ENCODE assay signal across 12 mouse cellular contexts in the genomic region with DNA sequence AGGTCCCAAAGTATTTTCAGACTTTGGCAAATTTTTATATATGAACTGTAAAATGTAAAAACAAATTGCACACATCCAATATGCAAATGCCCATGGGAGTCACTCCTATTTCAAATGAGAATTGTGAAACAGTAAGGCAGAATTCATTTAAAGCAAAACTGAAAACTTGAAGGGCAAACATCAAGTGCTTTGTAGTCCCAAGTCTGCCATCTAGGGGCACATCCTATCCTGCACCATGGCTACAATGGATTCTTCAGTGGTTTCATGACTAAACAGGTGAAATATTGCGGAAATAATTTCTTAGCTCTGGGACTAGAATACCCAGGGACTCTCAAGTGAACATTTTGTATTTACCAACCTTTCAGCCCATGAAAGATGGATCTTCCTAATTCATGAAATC. TPM values are rescaled to one million over a fixed set of nuclear protein-coding genes. Genes with fewer than 3 reads are reported as not detected.
DNase-seq lines count a peak whose midpoint lies in the region; ATAC-seq and TF ChIP-seq lines count a peak whose summit lies in the region.
"Had no signal": no experiment of that assay in that cellular context is flagged by ENCODE, and none has a peak within 500 bp of the region (broad histone marks: within the 10 kb centered on the region; RNA-seq: fewer than 3 reads in every experiment).

No protein-coding gene starts in this region.

- 82% methylated on average over 1 of the region's 1 CpGs for WGBS in hindbrain, embryonic 14.5 days

- H3K36me3 ChIP-seq in hindbrain, embryonic 14.5 days (replicated peaks; ENCODE audit: control insufficient read depth, insufficient read depth), result no peaks in the 10 kb centered on the region
- H3K36me3 ChIP-seq: embryonic facial prominence, embryonic 10.5 days; limb, embryonic 13.5 days had no signal

- H3K27me3 ChIP-seq in hindbrain, embryonic 14.5 days (ENCODE audit: control insufficient read depth, insufficient read depth, low read length), result no peaks in the 10 kb centered on the region
- H3K27me3 ChIP-seq: limb, embryonic 13.5 days had no signal

- no peak for ATAC-seq in hindbrain, embryonic 14.5 days (ENCODE audit: low FRiP score)
- ATAC-seq: hindbrain, embryonic 16.5 days had no signal

- TF ChIP-seq CTCF in brain, embryonic 14.5 days (IDR thresholded peaks at IDR 0.05; ENCODE audit: borderline replicate concordance, extremely low read depth, insufficient read depth, insufficient read length), result peak; percentile 32; the same call in 1 of the 2 replicates

- H3K4me2 ChIP-seq in hindbrain, embryonic 14.5 days (replicated peaks), result no peak overlapping the region
- H3K4me2 ChIP-seq: limb, embryonic 13.5 days had no signal

- H3K9ac ChIP-seq in hindbrain, embryonic 14.5 days, result no peak overlapping the region
- H3K9ac ChIP-seq: limb, embryonic 13.5 days had no signal

- H3K9me3 ChIP-seq in hindbrain, embryonic 14.5 days (ENCODE audit: control insufficient read depth, low read length), result no peaks in the 10 kb centered on the region
- H3K9me3 ChIP-seq: embryonic facial prominence, embryonic 10.5 days; limb, embryonic 13.5 days had no signal

- no peak overlapping the region for H3K27ac ChIP-seq in hindbrain, embryonic 14.5 days
- H3K27ac ChIP-seq: embryonic facial prominence, embryonic 10.5 days; limb, embryonic 13.5 days had no signal

- no peak for TF ChIP-seq POLR2A in brain, embryonic 14.5 days (IDR thresholded peaks at IDR 0.05; ENCODE audit: borderline replicate concordance, extremely low read depth, insufficient read depth, insufficient read length, poor library complexity, severe bottlenecking)

- H3K4me1 ChIP-seq in hindbrain, embryonic 14.5 days (replicated peaks; ENCODE audit: control insufficient read depth, insufficient read depth, low read length), result no peaks in the 10 kb centered on the region

- no peak overlapping the region for H3K4me3 ChIP-seq in hindbrain, embryonic 14.5 days (replicated peaks; ENCODE audit: low read length)
- H3K4me3 ChIP-seq: embryonic facial prominence, embryonic 10.5 days; limb, embryonic 13.5 days had no signal

- DNase-seq in adrenal gland, postnatal 10 days, result peak; percentile 20
- DNase-seq in adrenal gland, adult 8-10 months, result no peak
- peak; percentile 8 for DNase-seq in layer of hippocampus, adult 9-11 months
- no peak for DNase-seq in layer of hippocampus, postnatal 25 days (ENCODE audit: extremely low spot score in 1 of 2, low spot score in 1 of 2)
- no peak for DNase-seq in brain, embryonic 14.5 days (ENCODE audit: low read depth)
- DNase-seq in lung, postnatal 36 days, result peak; percentile 63
- DNase-seq in right cerebral cortex, postnatal 36 days (ENCODE audit: low spot score in 2 of 2), result no peak
- no peak for DNase-seq in hindbrain, embryonic 14.5 days (ENCODE audit: low spot score)

RNA-seq across cellular contexts. Expression of a gene that starts 3.9 kb away (rescaled TPM):
- total RNA-seq in adrenal gland, postnatal 10 days (2021), result 10 to 100 TPM; 38.5 to 42.0 TPM
- 10 to 100 TPM; 52.5 to 88.6 (median 72.3) TPM for total RNA-seq in adrenal gland, adult 8-10 months (2022)
- 1 to 10 TPM; 7.3 to 8.9 TPM for total RNA-seq in layer of hippocampus, postnatal 25 days (2021)
- polyA plus RNA-seq in brain, embryonic 14.5 days (2012; rRNA removed), result 3.9 and 6.3 TPM in 2 replicates
- polyA plus RNA-seq in hindbrain, embryonic 14.5 days (2014; fragmentation: Nextera tagmentation; extraction: Ambion mirVana), result 12.4 and 13.1 TPM in 2 replicates

RNA-seq across cellular contexts. Expression of a gene that starts 11.2 kb away (rescaled TPM):
- 10 to 100 TPM; 10.6 to 11.3 TPM for total RNA-seq in adrenal gland, postnatal 10 days (2021)
- total RNA-seq in adrenal gland, adult 8-10 months (2022), result 10 to 100 TPM; 11.0 to 17.2 (median 15.6) TPM
- total RNA-seq in layer of hippocampus, postnatal 25 days (2021), result 10 to 100 TPM; 10.9 to 12.0 TPM
- 12.3 and 12.4 TPM in 2 replicates for polyA plus RNA-seq in brain, embryonic 14.5 days (2012; rRNA removed)
- polyA plus RNA-seq in hindbrain, embryonic 14.5 days (2014; fragmentation: Nextera tagmentation; extraction: Ambion mirVana), result 16.0 and 17.9 TPM in 2 replicates

RNA-seq across cellular contexts. Expression of a gene that starts 43.5 kb away (rescaled TPM):
- not detected for total RNA-seq in adrenal gland, postnatal 10 days (2021)
- total RNA-seq in adrenal gland, adult 8-10 months (2022), result not detected
- total RNA-seq in layer of hippocampus, postnatal 25 days (2021), result not detected
- polyA plus RNA-seq in brain, embryonic 14.5 days (2012; rRNA removed), result 0.03 TPM in 2 replicates
- polyA plus RNA-seq in hindbrain, embryonic 14.5 days (2014; fragmentation: Nextera tagmentation; extraction: Ambion mirVana), result 0.32 and 0.33 TPM in 2 replicates
- polyA plus RNA-seq: spleen, adult 2 months had no signal

Comparison
In these comparisons a context has a peak if more than half of its experiments do, and no peak if none do; other contexts are left out.
1. DNase-seq: peak in adrenal gland, postnatal 10 days (single experiment), layer of hippocampus, adult 9-11 months (single experiment) and lung, postnatal 36 days (single experiment); none in adrenal gland, adult 8-10 months (single experiment), layer of hippocampus, postnatal 25 days (0 of 2), brain, embryonic 14.5 days (single experiment), right cerebral cortex, postnatal 36 days (0 of 2) and hindbrain, embryonic 14.5 days (single experiment).